Mouse (Mus musculus): ENCODE results near the gene 1500011B03Rik. TPM values are rescaled to one million over a fixed set of nuclear protein-coding genes. Genes with fewer than 3 reads are reported as not detected.

The 1500011B03Rik gene
- polyA plus RNA-seq, 1 experiment from 2014 or later = 150 TPM

DNA sequence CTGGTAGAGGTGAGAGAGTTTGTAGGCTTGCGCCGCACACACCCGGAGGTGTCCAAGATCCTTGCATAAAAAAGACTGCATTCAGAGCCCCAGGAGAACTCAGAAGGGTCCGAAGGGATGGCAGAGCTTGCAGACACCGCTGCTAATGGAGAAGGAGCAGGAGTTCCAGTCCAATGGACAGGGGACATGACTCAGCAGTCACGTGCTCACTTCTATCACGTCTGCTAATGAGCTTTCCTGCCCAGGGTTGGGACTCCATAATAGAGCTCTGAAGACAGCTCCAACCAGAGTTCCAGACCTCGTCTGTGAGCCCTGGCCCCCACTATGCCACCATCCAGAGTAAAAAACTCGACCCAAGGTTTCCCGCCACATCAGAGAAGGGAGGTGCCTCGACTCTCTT, 5.1 kb downstream of the 1500011B03Rik start:
- DNase-seq (ENCODE audit: low spot score, missing footprints) (no peak), ATAC-seq (ENCODE audit: low FRiP score) (no peak)
- no peaks in the 10 kb centered on the region for H3K27me3 ChIP-seq (ENCODE audit: control insufficient read depth, insufficient read depth, low read length)
- no peaks in the 10 kb centered on the region for H3K4me1 ChIP-seq (ENCODE audit: control insufficient read depth, insufficient read depth, low read length)
- peaks cover 2% of the 10 kb centered on the region; the same call in 1 of the 2 replicates for H3K9me3 ChIP-seq (ENCODE audit: control insufficient read depth, low read length)
- H3K9ac ChIP-seq (ENCODE audit: low read length) = no peak overlapping the region
- no peak overlapping the region for H3K27ac ChIP-seq (ENCODE audit: low read depth, low read length)
- no peak overlapping the region for H3K4me2 ChIP-seq
- no peak overlapping the region for H3K4me3 ChIP-seq (ENCODE audit: low read depth, low read length)
- 80% methylated on average over 10 of the region's 11 CpGs for WGBS
- no peaks in the 10 kb centered on the region for H3K36me3 ChIP-seq (ENCODE audit: control insufficient read depth, insufficient read depth, low read length)

DNA sequence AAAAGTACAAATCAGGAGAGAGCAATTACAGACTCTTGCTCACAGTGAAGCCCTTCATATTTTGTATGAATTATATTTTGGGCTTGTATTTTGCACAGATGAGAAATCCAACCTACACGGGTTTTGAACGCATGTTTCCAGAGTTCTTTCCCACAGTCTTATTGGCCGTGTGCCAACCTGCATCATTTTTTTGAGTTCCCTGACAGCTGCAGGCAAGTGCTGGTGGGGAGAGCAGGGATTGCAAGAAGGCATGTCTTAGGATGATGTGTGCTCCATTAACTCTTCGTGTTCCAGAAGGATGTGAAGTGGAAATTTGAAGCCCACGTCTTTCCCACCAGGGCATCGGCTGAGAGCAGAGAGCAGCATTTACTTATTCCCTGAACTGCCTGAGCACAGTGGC, 6.7 kb downstream of the 1500011B03Rik start:
- Histone ChIP-seq H3K4me1 (ENCODE audit: control insufficient read depth, insufficient read depth, low read length) (peaks cover 6% of the 10 kb centered on the region; the same call in 1 of the 2 replicates), H3K4me2 (no peak overlapping the region), H3K9ac (ENCODE audit: low read length) (no peak overlapping the region), H3K36me3 (ENCODE audit: control insufficient read depth, insufficient read depth, low read length) (no peaks in the 10 kb centered on the region), H3K4me3 (ENCODE audit: low read depth, low read length) (no peak overlapping the region), H3K9me3 (ENCODE audit: control insufficient read depth, low read length) (peaks cover 1% of the 10 kb centered on the region; the same call in 1 of the 2 replicates), H3K27ac (ENCODE audit: low read depth, low read length) (no peak overlapping the region), H3K27me3 (ENCODE audit: control insufficient read depth, insufficient read depth, low read length) (no peaks in the 10 kb centered on the region)
- 76% methylated on average over 6 of the region's 6 CpGs for WGBS
- no peak for DNase-seq (ENCODE audit: low spot score, missing footprints)
- no peak for ATAC-seq (ENCODE audit: low FRiP score)

- ATAC-seq (ENCODE audit: low FRiP score) (peak; percentile 97), DNase-seq (ENCODE audit: low spot score, missing footprints) (peak; percentile 98)
- H3K27me3 ChIP-seq (ENCODE audit: control insufficient read depth, insufficient read depth, low read length) = no peaks in the 10 kb centered on the region
- peaks cover 5% of the 10 kb centered on the region; the same call in 1 of the 2 replicates for H3K36me3 ChIP-seq (ENCODE audit: control insufficient read depth, insufficient read depth, low read length)
- H3K9ac ChIP-seq (ENCODE audit: low read length) = peak overlapping the region; percentile 90
- no peaks in the 10 kb centered on the region for H3K9me3 ChIP-seq (ENCODE audit: control insufficient read depth, low read length)
- under 1% methylated on average over 49 of the region's 50 CpGs for WGBS
- peaks cover 6% of the 10 kb centered on the region; the same call in 1 of the 2 replicates for H3K4me1 ChIP-seq (ENCODE audit: control insufficient read depth, insufficient read depth, low read length)
- peak overlapping the region; percentile 86 for H3K27ac ChIP-seq (ENCODE audit: low read depth, low read length)
- peak overlapping the region; percentile 49 for H3K4me2 ChIP-seq
- peak overlapping the region; percentile 82 for H3K4me3 ChIP-seq (ENCODE audit: low read depth, low read length)
Measured at GRCm38 (mm10) chr5:114813525-114814181, 9.6 kb downstream of the 1500011B03Rik start.

GRCm38 (mm10) chr5:114809826-114810225, 13.4 kb downstream of the 1500011B03Rik start:
- no peak overlapping the region for H3K4me3 ChIP-seq (ENCODE audit: low read depth, low read length)
- H3K27me3 ChIP-seq (ENCODE audit: control insufficient read depth, insufficient read depth, low read length) = no peaks in the 10 kb centered on the region
- H3K36me3 ChIP-seq (ENCODE audit: control insufficient read depth, insufficient read depth, low read length) = peaks cover 9% of the 10 kb centered on the region
- WGBS = 95% methylated on average over 5 of the region's 5 CpGs
- no peak overlapping the region for H3K9ac ChIP-seq (ENCODE audit: low read length)
- H3K27ac ChIP-seq (ENCODE audit: low read depth, low read length) = no peak overlapping the region
- peaks cover 6% of the 10 kb centered on the region; the same call in 1 of the 2 replicates for H3K4me1 ChIP-seq (ENCODE audit: control insufficient read depth, insufficient read depth, low read length)
- H3K9me3 ChIP-seq (ENCODE audit: control insufficient read depth, low read length) = no peaks in the 10 kb centered on the region
- H3K4me2 ChIP-seq = no peak overlapping the region
- ATAC-seq (ENCODE audit: low FRiP score) = no peak
- DNase-seq (ENCODE audit: low spot score, missing footprints) = peak; percentile 72

- Histone ChIP-seq H3K9ac (ENCODE audit: low read length) (no peak overlapping the region), H3K4me3 (ENCODE audit: low read depth, low read length) (no peak overlapping the region), H3K4me1 (ENCODE audit: control insufficient read depth, insufficient read depth, low read length) (peaks cover 6% of the 10 kb centered on the region; the same call in 1 of the 2 replicates), H3K36me3 (ENCODE audit: control insufficient read depth, insufficient read depth, low read length) (peaks cover 9% of the 10 kb centered on the region), H3K27me3 (ENCODE audit: control insufficient read depth, insufficient read depth, low read length) (no peaks in the 10 kb centered on the region), H3K4me2 (no peak overlapping the region), H3K27ac (ENCODE audit: low read depth, low read length) (no peak overlapping the region), H3K9me3 (ENCODE audit: control insufficient read depth, low read length) (no peaks in the 10 kb centered on the region)
- no peak for ATAC-seq (ENCODE audit: low FRiP score)
- WGBS = 82% methylated on average over 10 of the region's 10 CpGs
- DNase-seq (ENCODE audit: low spot score, missing footprints) = peak; percentile 83
Measured at GRCm38 (mm10) chr5:114809181-114809756, 14.0 kb downstream of the 1500011B03Rik start.

GRCm38 (mm10) chr5:114808385-114808784, 14.9 kb downstream of the 1500011B03Rik start:
- H3K4me1 ChIP-seq (ENCODE audit: control insufficient read depth, insufficient read depth, low read length) = peaks cover 6% of the 10 kb centered on the region; the same call in 1 of the 2 replicates
- H3K4me3 ChIP-seq (ENCODE audit: low read depth, low read length) = no peak overlapping the region
- H3K27me3 ChIP-seq (ENCODE audit: control insufficient read depth, insufficient read depth, low read length) = no peaks in the 10 kb centered on the region
- H3K27ac ChIP-seq (ENCODE audit: low read depth, low read length) = no peak overlapping the region
- no peak overlapping the region for H3K9ac ChIP-seq (ENCODE audit: low read length)
- ATAC-seq (ENCODE audit: low FRiP score) (no peak), DNase-seq (ENCODE audit: low spot score, missing footprints) (peak; percentile 78)
- no peak overlapping the region for H3K4me2 ChIP-seq
- peaks cover 14% of the 10 kb centered on the region for H3K36me3 ChIP-seq (ENCODE audit: control insufficient read depth, insufficient read depth, low read length)
- no peaks in the 10 kb centered on the region for H3K9me3 ChIP-seq (ENCODE audit: control insufficient read depth, low read length)
- WGBS = 79% methylated on average over 8 of the region's 8 CpGs

GRCm38 (mm10) chr5:114807893-114808292, 15.4 kb downstream of the 1500011B03Rik start:
- Histone ChIP-seq H3K27me3 (ENCODE audit: control insufficient read depth, insufficient read depth, low read length) (no peaks in the 10 kb centered on the region), H3K36me3 (ENCODE audit: control insufficient read depth, insufficient read depth, low read length) (peaks cover 17% of the 10 kb centered on the region), H3K4me1 (ENCODE audit: control insufficient read depth, insufficient read depth, low read length) (peaks cover 5% of the 10 kb centered on the region; the same call in 1 of the 2 replicates), H3K9ac (ENCODE audit: low read length) (no peak overlapping the region), H3K27ac (ENCODE audit: low read depth, low read length) (no peak overlapping the region), H3K9me3 (ENCODE audit: control insufficient read depth, low read length) (no peaks in the 10 kb centered on the region), H3K4me2 (no peak overlapping the region), H3K4me3 (ENCODE audit: low read depth, low read length) (no peak overlapping the region)
- DNase-seq (ENCODE audit: low spot score, missing footprints) (peak; percentile 69), ATAC-seq (ENCODE audit: low FRiP score) (no peak)
- WGBS = 72% methylated on average over 6 of the region's 6 CpGs

- ATAC-seq (ENCODE audit: low FRiP score) (no peak), DNase-seq (ENCODE audit: low spot score, missing footprints) (no peak)
- Histone ChIP-seq H3K9me3 (ENCODE audit: control insufficient read depth, low read length) (no peaks in the 10 kb centered on the region), H3K9ac (ENCODE audit: low read length) (no peak overlapping the region), H3K27ac (ENCODE audit: low read depth, low read length) (no peak overlapping the region), H3K4me3 (ENCODE audit: low read depth, low read length) (no peak overlapping the region), H3K27me3 (ENCODE audit: control insufficient read depth, insufficient read depth, low read length) (no peaks in the 10 kb centered on the region), H3K4me2 (no peak overlapping the region), H3K36me3 (ENCODE audit: control insufficient read depth, insufficient read depth, low read length) (peaks cover 17% of the 10 kb centered on the region), H3K4me1 (ENCODE audit: control insufficient read depth, insufficient read depth, low read length) (peaks cover under 1% of the 10 kb centered on the region; the same call in 1 of the 2 replicates)
- 33% methylated on average over 8 of the region's 8 CpGs for WGBS
Measured at GRCm38 (mm10) chr5:114807468-114807867, 15.8 kb downstream of the 1500011B03Rik start.

- 49% methylated on average over 9 of the region's 9 CpGs for WGBS
- ATAC-seq (ENCODE audit: low FRiP score) = no peak
Measured at GRCm38 (mm10) chr5:114807063-114807462, 16.2 kb downstream of the 1500011B03Rik start.

More at GRCm38 (mm10) chr5:114807063-114807462, 16.2 kb downstream of the 1500011B03Rik start:
- no peak overlapping the region for H3K27ac ChIP-seq (ENCODE audit: low read depth, low read length)
- H3K4me2 ChIP-seq = no peak overlapping the region
- H3K27me3 ChIP-seq (ENCODE audit: control insufficient read depth, insufficient read depth, low read length) = no peaks in the 10 kb centered on the region
- no peaks in the 10 kb centered on the region for H3K9me3 ChIP-seq (ENCODE audit: control insufficient read depth, low read length)
- peak; percentile 81 for DNase-seq (ENCODE audit: low spot score, missing footprints)
- peaks cover 19% of the 10 kb centered on the region for H3K36me3 ChIP-seq (ENCODE audit: control insufficient read depth, insufficient read depth, low read length)
- no peaks in the 10 kb centered on the region for H3K4me1 ChIP-seq (ENCODE audit: control insufficient read depth, insufficient read depth, low read length)
- no peak overlapping the region for H3K4me3 ChIP-seq (ENCODE audit: low read depth, low read length)
- H3K9ac ChIP-seq (ENCODE audit: low read length) = no peak overlapping the region

Data from midbrain, embryonic 11.5 days (tissue).